Mouse (Mus musculus) midbrain, embryonic 14.5 days (tissue): Measurements from ENCODE around the gene Dand5. TPM values are rescaled to one million over a fixed set of nuclear protein-coding genes. Genes with fewer than 3 reads are reported as not detected.

Experiments used
- ATAC-seq: fragments of 200-750 bp; cut with Nextera tagmentation; 2 replicates; pipeline ENCODE4 v1.8.0; 2017; ENCODE audit warnings: moderate number of reproducible peaks, moderate library complexity; ENCODE audit not compliant: low FRiP score, low TSS enrichment
- DNase-seq: peaks from one replicate; pipeline ENCODE4 v3.0.0-alpha.2; 2015
- H3K27ac ChIP-seq: fragments of 300-500 bp; sonication (generic); replicated peaks from 2 replicates; pipeline ENCODE4 v1.5.1; 2014; ENCODE audit warnings: mild to moderate bottlenecking, low read depth, low read length, moderate library complexity
- H3K27me3 ChIP-seq: fragments of 300-500 bp; sonication (generic); 2 replicates; pipeline ENCODE4 v1.6.1; 2014; ENCODE audit warnings: low read length, control low read depth, mixed read lengths; ENCODE audit not compliant: control insufficient read depth, insufficient read depth
- H3K36me3 ChIP-seq: fragments of 300-500 bp; sonication (generic); 2 replicates; pipeline ENCODE4 v1.6.1; 2014; ENCODE audit warnings: low read length, control low read depth; ENCODE audit not compliant: control insufficient read depth, insufficient read depth
- H3K4me1 ChIP-seq: fragments of 300-500 bp; sonication (generic); 2 replicates; pipeline ENCODE4 v1.6.1; 2014; ENCODE audit warnings: mild to moderate bottlenecking, antibody characterized with exemption, low read length, control low read depth; ENCODE audit not compliant: control insufficient read depth, insufficient read depth
- H3K4me2 ChIP-seq: fragments of 300-500 bp; sonication (generic); 2 replicates; pipeline ENCODE4 v1.6.1; 2014; ENCODE audit warnings: mild to moderate bottlenecking, low read length, moderate library complexity
- H3K4me3 ChIP-seq: fragments of 300-500 bp; sonication (generic); replicated peaks from 2 replicates; pipeline ENCODE4 v1.5.1; 2014; ENCODE audit warnings: low read depth, low read length
- H3K9ac ChIP-seq: fragments of 300-500 bp; sonication (generic); replicated peaks from 2 replicates; pipeline ENCODE4 v1.6.1; 2014; ENCODE audit warnings: mild to moderate bottlenecking, low read length, moderate library complexity
- H3K9me3 ChIP-seq: fragments of 300-500 bp; sonication (generic); 2 replicates; pipeline ENCODE4 v1.6.1; 2016; ENCODE audit warnings: low read length, control low read depth, mixed read lengths; ENCODE audit not compliant: control insufficient read depth
- WGBS: fragments of 180-500 bp; shearing (Covaris S2); extraction: QIAGEN DNeasy Blood & Tissue Kit; methylation state at CpG from one replicate; pipeline ENCODE4 v1.1.7; 2014; 5-methylcytosine and 5-hydroxymethylcytosine counted together
- polyA plus RNA-seq: library from polyadenylated mRNA; unstranded; fragments of >200 nt; fragmentation: Nextera tagmentation; extraction: Ambion mirVana; gene quantifications from 2 replicates; pipeline ENCODE4 v1.2.1, GENCODE M21; 2014

Dand5 gene
- polyA plus RNA-seq, 1 experiment from 2014 or later: 9.9 TPM

- H3K4me3 ChIP-seq: 0 out of 2 replicates have a peak overlapping the region, but pooled peaks have one; percentile 1
- DNase-seq (peak; percentile 52), ATAC-seq (no peak)
- no peaks in the 10 kb centered on the region for H3K9me3 ChIP-seq
- peak overlapping the region; percentile 62 for H3K27ac ChIP-seq
- H3K36me3 ChIP-seq: no peaks in the 10 kb centered on the region
- WGBS: 5% methylated on average over 19 of the region's 19 CpGs
- H3K27me3 ChIP-seq: peaks cover 97% of the 10 kb centered on the region
- 0 out of 2 replicates have a peak overlapping the region, but pooled peaks have one; percentile 7 for H3K4me2 ChIP-seq
- H3K9ac ChIP-seq: no peak overlapping the region
- H3K4me1 ChIP-seq: peaks cover 17% of the 10 kb centered on the region
These were observed 43.0 kb downstream of the Dand5 start for GRCm38 (mm10) chr8:84779519-84780224.

GRCm38 (mm10) chr8:84778638-84779380, 43.8 kb downstream of the Dand5 start:
- Histone ChIP-seq H3K27ac (no peak overlapping the region), H3K4me2 (no peak overlapping the region), H3K4me1 (peaks cover 17% of the 10 kb centered on the region), H3K36me3 (no peaks in the 10 kb centered on the region), H3K9ac (no peak overlapping the region), H3K4me3 (no peak overlapping the region), H3K9me3 (no peaks in the 10 kb centered on the region), H3K27me3 (peaks cover 88% of the 10 kb centered on the region)
- WGBS: 8% methylated on average over 11 of the region's 11 CpGs
- ATAC-seq (no peak), DNase-seq (no peak)

GRCm38 (mm10) chr8:84777899-84778637, 44.6 kb downstream of the Dand5 start:
- Histone ChIP-seq H3K27me3 (peaks cover 81% of the 10 kb centered on the region), H3K36me3 (no peaks in the 10 kb centered on the region), H3K9ac (no peak overlapping the region), H3K4me2 (no peak overlapping the region), H3K4me1 (peaks cover 17% of the 10 kb centered on the region), H3K9me3 (no peaks in the 10 kb centered on the region), H3K4me3 (no peak overlapping the region), H3K27ac (no peak overlapping the region)
- WGBS: 25% methylated on average over 10 of the region's 10 CpGs
- DNase-seq (no peak), ATAC-seq (no peak)

- Histone ChIP-seq H3K4me2 (no peak overlapping the region), H3K9ac (no peak overlapping the region), H3K4me3 (no peak overlapping the region), H3K27me3 (peaks cover 73% of the 10 kb centered on the region), H3K9me3 (no peaks in the 10 kb centered on the region), H3K27ac (no peak overlapping the region), H3K4me1 (peaks cover 17% of the 10 kb centered on the region), H3K36me3 (no peaks in the 10 kb centered on the region)
- DNase-seq: no peak
- 0% methylated on average over 1 of the region's 1 CpGs for WGBS
- no peak for ATAC-seq
These were observed 46.1 kb downstream of the Dand5 start for GRCm38 (mm10) chr8:84776569-84776968.

GRCm38 (mm10) chr8:84775621-84776113, 47.0 kb downstream of the Dand5 start:
- DNase-seq (no peak), ATAC-seq (no peak)
- Histone ChIP-seq H3K27me3 (peaks cover 73% of the 10 kb centered on the region), H3K36me3 (no peaks in the 10 kb centered on the region), H3K9me3 (no peaks in the 10 kb centered on the region), H3K9ac (peak overlapping the region; percentile 34; the same call in 1 of the 2 replicates), H3K4me2 (peak overlapping the region; percentile 50), H3K4me1 (peaks cover 17% of the 10 kb centered on the region), H3K4me3 (no peak overlapping the region), H3K27ac (peak overlapping the region; percentile 85)
- whole genome bisulfite sequencing: 8% methylated on average over 7 of the region's 7 CpGs

GRCm38 (mm10) chr8:84775105-84775591, 47.5 kb downstream of the Dand5 start:
- peaks cover 17% of the 10 kb centered on the region for H3K4me1 ChIP-seq
- no peaks in the 10 kb centered on the region for H3K36me3 ChIP-seq
- ATAC-seq: no peak
- peak overlapping the region; percentile 85 for H3K27ac ChIP-seq
- H3K27me3 ChIP-seq: peaks cover 71% of the 10 kb centered on the region
- peak overlapping the region; percentile 34; the same call in 1 of the 2 replicates for H3K9ac ChIP-seq
- no peaks in the 10 kb centered on the region for H3K9me3 ChIP-seq
- H3K4me2 ChIP-seq: peak overlapping the region; percentile 50
- DNase-seq: no peak
- no peak overlapping the region for H3K4me3 ChIP-seq
- WGBS: 5% methylated on average over 13 of the region's 13 CpGs

GRCm38 (mm10) chr8:84774473-84774911, 48.1 kb downstream of the Dand5 start:
- Histone ChIP-seq H3K4me2 (peak overlapping the region; percentile 50), H3K27ac (peak overlapping the region; percentile 85), H3K27me3 (peaks cover 65% of the 10 kb centered on the region), H3K9ac (no peak overlapping the region), H3K4me1 (peaks cover 14% of the 10 kb centered on the region), H3K36me3 (no peaks in the 10 kb centered on the region), H3K4me3 (no peak overlapping the region), H3K9me3 (no peaks in the 10 kb centered on the region)
- ATAC-seq (peak; percentile 51; the same call in 1 of the 2 replicates), DNase-seq (peak; percentile 72)
- WGBS: 3% methylated on average over 10 of the region's 10 CpGs

- Histone ChIP-seq H3K9me3 (no peaks in the 10 kb centered on the region), H3K4me2 (peak overlapping the region; percentile 50), H3K27me3 (peaks cover 58% of the 10 kb centered on the region), H3K4me1 (peaks cover 11% of the 10 kb centered on the region), H3K4me3 (peak overlapping the region; percentile 24), H3K36me3 (no peaks in the 10 kb centered on the region), H3K27ac (peak overlapping the region; percentile 33), H3K9ac (peak overlapping the region; percentile 42)
- DNase-seq: peak; percentile 82
- ATAC-seq: peak; percentile 81
- WGBS: under 1% methylated on average over 19 of the region's 19 CpGs
These were observed 48.8 kb downstream of the Dand5 start for GRCm38 (mm10) chr8:84773833-84774232.
